In the genomic region with DNA sequence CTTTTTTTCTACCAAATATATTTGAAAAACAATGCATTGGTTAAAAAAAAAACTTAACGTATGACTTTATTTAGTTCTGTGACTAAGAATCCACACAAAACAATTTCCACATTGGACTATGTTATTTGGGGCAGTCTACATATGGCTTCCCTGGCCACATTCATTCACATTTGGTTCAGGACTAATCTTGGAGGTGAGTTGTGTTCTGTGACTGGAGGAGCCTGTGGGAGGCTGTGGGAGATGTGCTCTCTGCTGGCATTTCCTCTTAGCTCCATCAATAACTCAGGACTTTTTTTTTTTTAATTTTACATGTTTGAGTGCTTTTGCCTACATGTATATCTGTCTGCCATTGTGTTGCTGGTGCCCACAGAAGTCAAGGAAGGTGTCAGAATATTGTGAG, we compare ENCODE assay signal across 29 mouse cellular contexts.
A peak's percentile ranks its signal among the peaks of the same experiment; 100 is the strongest.
DNase-seq lines count a peak whose midpoint lies in the region; ATAC-seq and TF ChIP-seq lines count a peak whose summit lies in the region.
"Had no signal": no experiment of that assay in that cellular context is flagged by ENCODE, and none has a peak within 500 bp of the region (broad histone marks: within the 10 kb centered on the region; RNA-seq: fewer than 3 reads in every experiment).

No protein-coding gene starts in this region.

- no peak for TF ChIP-seq CTCF in layer of hippocampus, adult 2 months (conservative IDR thresholded peaks at IDR 0.05)

- H3K9ac ChIP-seq in midbrain, embryonic 11.5 days (ENCODE audit: low read length) = no peak overlapping the region
- no peak overlapping the region for H3K9ac ChIP-seq in midbrain, embryonic 15.5 days
- H3K9ac ChIP-seq: embryonic facial prominence, embryonic 13.5 days; embryonic facial prominence, embryonic 15.5 days; forebrain, embryonic 12.5 days had no signal

- no peak overlapping the region for H3K4me3 ChIP-seq in layer of hippocampus, adult 2 months
- H3K4me3 ChIP-seq in midbrain, embryonic 11.5 days (ENCODE audit: low read depth, low read length) = no peak overlapping the region
- no peak overlapping the region for H3K4me3 ChIP-seq in midbrain, embryonic 15.5 days
- H3K4me3 ChIP-seq: embryonic facial prominence, embryonic 13.5 days; embryonic facial prominence, embryonic 15.5 days; erythroblast, embryonic 14.5 days; forebrain, embryonic 10.5 days; forebrain, embryonic 12.5 days had no signal

- H3K27ac ChIP-seq in layer of hippocampus, adult 2 months = 0 out of 2 replicates have a peak overlapping the region, but pooled peaks have one; percentile 32
- no peak overlapping the region for H3K27ac ChIP-seq in midbrain, embryonic 11.5 days (ENCODE audit: low read depth, low read length)
- no peak overlapping the region for H3K27ac ChIP-seq in midbrain, embryonic 15.5 days
- H3K27ac ChIP-seq: embryonic facial prominence, embryonic 13.5 days; embryonic facial prominence, embryonic 15.5 days; forebrain, embryonic 10.5 days; forebrain, embryonic 12.5 days had no signal

- no peaks in the 10 kb centered on the region for H3K4me1 ChIP-seq in midbrain, embryonic 11.5 days (ENCODE audit: control insufficient read depth, insufficient read depth, low read length)
- no peaks in the 10 kb centered on the region for H3K4me1 ChIP-seq in midbrain, embryonic 15.5 days
- H3K4me1 ChIP-seq: embryonic facial prominence, embryonic 13.5 days; embryonic facial prominence, embryonic 15.5 days; forebrain, embryonic 10.5 days; forebrain, embryonic 12.5 days had no signal

- H3K4me2 ChIP-seq in midbrain, embryonic 11.5 days = no peak overlapping the region
- no peak overlapping the region for H3K4me2 ChIP-seq in midbrain, embryonic 15.5 days
- H3K4me2 ChIP-seq: embryonic facial prominence, embryonic 13.5 days; embryonic facial prominence, embryonic 15.5 days; forebrain, embryonic 12.5 days had no signal

- no peaks in the 10 kb centered on the region for H3K27me3 ChIP-seq in midbrain, embryonic 11.5 days (ENCODE audit: control insufficient read depth, insufficient read depth, low read length)
- H3K27me3 ChIP-seq in midbrain, embryonic 15.5 days (replicated peaks) = no peaks in the 10 kb centered on the region
- H3K27me3 ChIP-seq: CH12.LX; embryonic facial prominence, embryonic 13.5 days; embryonic facial prominence, embryonic 15.5 days; forebrain, embryonic 12.5 days; Patski had no signal

- ATAC-seq in frontal cortex, adult (ENCODE audit: low TSS enrichment) = peak; percentile 84
- ATAC-seq in midbrain, embryonic 11.5 days (ENCODE audit: low FRiP score) = no peak
- no peak for ATAC-seq in midbrain, embryonic 15.5 days (replicated peaks)
- ATAC-seq: activated CD4-positive, CD25-positive, alpha-beta regulatory T cell, adult 4 months; CD4-positive, CD25-positive, alpha-beta regulatory T cell, adult 4 months; forebrain, embryonic 14.5 days; Patski had no signal

- no peaks in the 10 kb centered on the region for H3K9me3 ChIP-seq in midbrain, embryonic 11.5 days (ENCODE audit: control insufficient read depth, low read length)
- no peaks in the 10 kb centered on the region for H3K9me3 ChIP-seq in midbrain, embryonic 15.5 days
- H3K9me3 ChIP-seq: embryonic facial prominence, embryonic 13.5 days; embryonic facial prominence, embryonic 15.5 days; forebrain, embryonic 10.5 days; forebrain, embryonic 12.5 days had no signal

- 98% methylated on average over 1 of the region's 1 CpGs for whole genome bisulfite sequencing in midbrain, embryonic 11.5 days
- 88% methylated on average over 1 of the region's 1 CpGs for WGBS in midbrain, embryonic 15.5 days

- DNase-seq in frontal cortex, postnatal 25 days (ENCODE audit: low spot score in 2 of 2) = no peak
- no peak for DNase-seq in layer of hippocampus, adult 2 months (ENCODE audit: low spot score in 2 of 2)
- DNase-seq in layer of hippocampus, adult 18-20 months (ENCODE audit: low spot score in 2 of 2) = no peak
- DNase-seq in midbrain, embryonic 11.5 days (ENCODE audit: low spot score, missing footprints) = peak; percentile 19
- DNase-seq in brain, adult 2 months (ENCODE audit: low read depth, low spot score) = peak; percentile 55
- DNase-seq: adrenal gland, adult 8-10 months; adrenal gland, postnatal 14 days; adrenal gland, postnatal 36 days; B cell, adult 2 months; cerebellum, adult 11 months; cerebellum, adult 18-20 months; cerebellum, adult 8-10 months; cerebellum, adult 9-11 months; cerebellum, postnatal 14 days; cerebellum, postnatal 36 days; embryo, embryonic 11 days had no signal

- H3K36me3 ChIP-seq in midbrain, embryonic 11.5 days (ENCODE audit: control insufficient read depth, insufficient read depth, low read length) = no peaks in the 10 kb centered on the region
- no peaks in the 10 kb centered on the region for H3K36me3 ChIP-seq in midbrain, embryonic 15.5 days (replicated peaks)
- H3K36me3 ChIP-seq: embryonic facial prominence, embryonic 13.5 days; embryonic facial prominence, embryonic 15.5 days; forebrain, embryonic 10.5 days; forebrain, embryonic 12.5 days; G1E had no signal

Comparison
In these comparisons a context has a peak if more than half of its experiments do, and no peak if none do; other contexts are left out.
1. DNase-seq: peak in midbrain, embryonic 11.5 days (single experiment) and brain, adult 2 months (single experiment); none in frontal cortex, postnatal 25 days (0 of 2), layer of hippocampus, adult 2 months (0 of 2) and layer of hippocampus, adult 18-20 months (0 of 2).